Mouse (Mus musculus) mesoderm, embryonic 11.5 days (tissue): ENCODE results near the gene Anapc2.

ENCODE experiments used
- DNase-seq: peaks from one replicate; pipeline ENCODE4 v3.0.0-alpha.2; 2012; ENCODE audit warnings: low read depth, low spot score

The Anapc2 gene

DNA sequence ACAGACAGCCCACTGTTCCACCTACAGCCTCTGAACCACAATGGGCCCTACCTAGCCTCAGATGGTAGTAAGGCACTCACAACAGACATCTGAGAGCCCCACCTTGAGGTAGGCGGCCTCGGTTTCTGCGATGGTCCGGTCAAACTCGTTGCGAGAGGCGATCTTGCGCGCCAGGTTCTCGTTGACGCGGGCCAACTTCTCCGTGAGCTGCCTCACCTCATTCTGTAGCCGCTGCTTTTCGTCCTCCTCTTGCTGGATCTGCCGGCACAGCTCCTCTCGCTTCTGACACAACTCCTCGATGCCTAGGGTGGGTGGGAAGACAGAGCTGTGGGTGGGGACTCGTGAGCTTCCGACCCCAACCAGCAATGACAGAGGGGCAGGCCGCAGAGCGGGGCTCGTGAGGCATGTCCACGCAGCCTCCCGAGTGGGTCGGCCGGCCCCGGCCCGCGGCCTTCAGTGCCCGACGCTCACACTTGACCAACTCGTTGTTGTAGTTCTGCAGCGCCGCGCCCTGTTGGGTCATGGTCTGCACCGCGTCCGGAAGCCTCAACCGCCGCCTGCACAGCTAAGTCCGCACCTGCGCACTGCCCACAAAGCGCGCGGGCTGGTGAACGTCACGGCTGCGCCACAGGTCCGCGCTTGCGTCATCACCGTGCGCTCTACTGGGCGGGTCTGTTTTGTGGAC, at the start of gene Anapc2, which contains the start of gene Ssna1:
Gene Anapc2 (plus strand): TSS at position 652 of the 685 bp plus-strand sequence.
Gene Ssna1 (minus strand): TSS at position 612 of the 685 bp plus-strand sequence.
- peak; percentile 98 for DNase-seq

- DNase-seq = no peak
Observed at GRCm38 (mm10) chr2:25223681-25224491, 48.4 kb upstream of the Anapc2 start.

- DNase-seq = no peak
Observed at GRCm38 (mm10) chr2:25224492-25224765, 47.8 kb upstream of the Anapc2 start, which contains the start of gene Tubb4b. TSS of gene Tubb4b (minus strand) at chr2:25224702.

GRCm38 (mm10) chr2:25224766-25225752, 47.2 kb upstream of the Anapc2 start:
- DNase-seq = peak; percentile 99

DNA sequence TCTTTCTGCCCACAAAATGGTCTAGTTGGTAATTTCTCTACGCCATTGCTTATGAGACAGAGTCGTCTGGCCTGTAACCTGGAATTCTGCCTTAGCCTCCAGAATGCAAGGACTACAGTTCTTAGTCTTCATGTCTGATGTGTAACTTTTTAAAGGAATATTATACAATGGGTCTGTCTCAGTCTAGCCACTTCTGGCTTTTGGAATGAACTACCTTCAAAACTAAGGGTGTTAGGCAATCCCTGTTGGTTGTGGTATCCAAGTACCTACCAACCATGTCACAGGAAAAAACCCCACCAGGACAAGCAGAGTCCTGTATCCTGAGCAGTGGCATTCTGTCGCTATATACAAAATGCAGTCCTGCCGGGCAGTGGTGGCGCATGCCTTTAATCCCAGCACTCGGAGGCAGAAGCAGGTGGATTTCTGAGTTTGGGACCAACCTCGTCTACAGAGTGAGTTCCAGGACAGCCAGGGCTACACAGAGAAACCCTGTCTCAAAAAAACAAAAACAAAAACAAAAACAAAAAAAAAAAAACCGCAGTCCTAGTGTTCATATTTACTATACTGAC, 46.4 kb upstream of the Anapc2 start:
- DNase-seq = no peak

GRCm38 (mm10) chr2:25226864-25227263, 45.4 kb upstream of the Anapc2 start:
- no peak for DNase-seq

- no peak for DNase-seq
Observed at GRCm38 (mm10) chr2:25227406-25227805, 44.9 kb upstream of the Anapc2 start.

DNA sequence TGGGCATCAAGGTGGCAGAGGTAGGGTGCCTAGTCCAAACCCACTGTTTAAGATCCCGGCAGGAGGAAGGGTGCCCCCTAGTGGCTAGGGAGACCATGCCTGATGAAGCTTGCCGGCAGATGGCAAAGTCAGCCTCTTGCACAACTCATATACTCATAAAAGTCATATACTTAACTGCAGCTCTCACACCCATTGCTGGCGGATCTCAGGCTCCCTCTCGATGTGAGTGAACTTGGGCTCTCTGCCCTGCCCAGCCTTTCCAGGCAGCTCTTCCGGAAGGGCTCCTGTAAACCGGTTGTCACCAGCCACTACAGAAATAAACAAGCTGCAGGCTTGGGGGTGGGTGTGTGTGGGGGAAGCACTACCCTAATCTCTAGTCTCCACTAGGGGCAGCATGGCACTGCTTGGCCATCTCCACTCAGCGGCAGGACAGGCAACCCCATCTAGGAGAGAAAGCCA, 43.8 kb upstream of the Anapc2 start:
- peak; percentile 87 for DNase-seq

- no peak for DNase-seq
Observed at GRCm38 (mm10) chr2:25228995-25229530, 43.2 kb upstream of the Anapc2 start.

DNA sequence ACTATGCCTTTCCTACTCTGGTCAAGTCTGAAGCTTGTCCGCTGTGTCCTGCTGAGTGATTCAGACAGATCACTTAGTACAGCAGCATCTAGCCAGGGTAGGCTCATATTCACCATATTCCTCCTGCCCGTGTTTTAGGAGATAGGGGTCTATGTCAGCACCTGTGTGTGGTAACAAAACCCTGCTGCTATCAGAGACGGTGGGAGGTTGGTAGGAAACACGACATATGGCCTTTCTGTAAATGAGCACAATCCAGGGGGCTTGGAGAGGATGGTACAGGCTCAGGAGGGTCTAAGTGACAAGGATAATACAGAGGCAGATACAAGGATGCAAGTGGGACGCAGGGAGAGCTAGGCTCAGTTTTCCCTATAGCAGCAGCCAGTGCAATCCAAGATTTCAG, 42.7 kb upstream of the Anapc2 start:
- DNase-seq = no peak

GRCm38 (mm10) chr2:25230581-25230980, 41.7 kb upstream of the Anapc2 start:
- no peak for DNase-seq

DNA sequence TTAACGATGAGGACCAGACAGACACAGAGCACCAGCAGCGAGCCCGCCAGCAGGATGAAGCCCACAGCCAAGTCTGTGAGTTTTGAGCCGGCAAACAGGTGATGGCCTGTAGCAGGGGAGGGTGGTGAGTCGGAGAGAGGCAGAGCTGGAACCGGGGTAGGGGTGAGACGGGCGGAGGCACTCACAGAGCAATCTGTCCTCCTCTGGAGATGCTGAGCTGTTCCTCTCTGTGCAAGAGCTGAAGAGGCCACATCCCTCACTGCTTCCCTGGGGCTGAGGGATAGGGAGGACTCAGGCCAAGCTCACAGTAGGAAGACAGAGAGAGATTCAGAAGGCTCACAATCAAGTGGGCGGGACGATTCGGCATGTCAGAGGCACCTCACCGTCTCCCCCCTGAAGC, 41.2 kb upstream of the Anapc2 start:
- no peak for DNase-seq

GRCm38 (mm10) chr2:25233421-25233820, 38.9 kb upstream of the Anapc2 start:
- no peak for DNase-seq

GRCm38 (mm10) chr2:25234050-25234449, 38.2 kb upstream of the Anapc2 start, which contains the start of gene Slc34a3:
TSS of gene Slc34a3 (minus strand) at chr2:25234364.
- DNase-seq = no peak

GRCm38 (mm10) chr2:25234551-25235220, 37.6 kb upstream of the Anapc2 start:
- no peak for DNase-seq

DNA sequence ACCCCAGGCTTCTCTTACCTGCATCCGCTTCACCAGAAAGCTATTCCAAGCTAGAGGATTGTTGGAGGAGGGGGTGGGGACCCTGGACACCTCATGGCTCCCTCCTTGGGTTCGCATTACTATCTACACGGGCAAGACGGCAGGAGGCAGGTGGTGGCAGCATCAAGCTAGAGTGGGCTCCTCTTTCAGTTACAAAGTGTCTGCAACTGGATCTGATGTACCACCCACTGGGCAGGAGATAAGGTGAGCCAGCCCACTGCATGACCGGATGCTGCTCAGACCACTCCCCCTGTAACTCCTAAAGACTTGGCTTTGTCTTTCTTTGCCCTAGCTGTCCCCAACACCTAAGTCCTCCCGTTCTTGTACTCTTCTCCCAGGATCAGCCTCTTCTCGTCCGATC, 35.7 kb upstream of the Anapc2 start, which contains the start of gene Rnf224:
Gene Rnf224 (minus strand): TSS at position 174 of the 400 bp plus-strand sequence.
- DNase-seq = no peak

- no peak for DNase-seq
Observed at GRCm38 (mm10) chr2:25237522-25237921, 34.8 kb upstream of the Anapc2 start.

DNA sequence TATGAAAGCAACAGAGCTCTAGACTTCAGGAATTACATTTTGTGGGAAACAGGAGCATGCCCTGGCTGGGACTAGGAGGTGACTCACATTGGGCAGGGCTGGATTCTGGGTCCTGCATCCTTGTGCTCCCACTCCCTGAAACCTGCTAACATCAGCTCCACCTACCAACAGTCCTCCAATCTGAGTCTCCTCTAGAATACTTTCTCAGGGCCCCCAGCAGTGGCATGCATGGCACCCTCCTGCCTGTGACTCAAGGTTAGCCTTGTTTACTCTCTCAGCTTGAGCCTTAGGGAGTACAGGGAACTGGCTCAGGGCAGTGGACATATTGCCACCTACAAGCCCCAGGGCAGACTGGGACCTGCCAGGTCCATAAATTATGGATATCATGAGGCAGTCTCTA, 34.2 kb upstream of the Anapc2 start:
- DNase-seq = no peak

DNA sequence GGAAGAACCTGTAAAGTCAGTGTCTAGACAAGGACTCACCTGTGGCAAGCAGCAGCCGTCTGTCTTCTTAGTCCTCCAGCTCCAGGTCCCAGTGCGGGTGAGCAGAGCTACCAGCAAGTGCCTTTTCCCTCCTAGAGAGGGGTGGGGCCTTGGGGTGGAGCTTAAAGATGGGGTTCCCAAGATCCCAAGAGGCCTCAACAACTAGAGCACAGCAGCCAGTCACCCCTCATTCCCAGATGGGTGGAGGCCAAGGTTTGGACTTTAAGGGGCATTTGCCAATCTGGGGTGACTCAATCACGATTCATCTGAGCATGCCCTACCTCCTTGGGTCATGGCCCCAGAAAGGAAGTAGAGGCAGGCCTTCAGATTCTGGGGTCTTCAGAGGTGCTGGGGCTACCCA, 32.5 kb upstream of the Anapc2 start:
- DNase-seq = no peak

DNA sequence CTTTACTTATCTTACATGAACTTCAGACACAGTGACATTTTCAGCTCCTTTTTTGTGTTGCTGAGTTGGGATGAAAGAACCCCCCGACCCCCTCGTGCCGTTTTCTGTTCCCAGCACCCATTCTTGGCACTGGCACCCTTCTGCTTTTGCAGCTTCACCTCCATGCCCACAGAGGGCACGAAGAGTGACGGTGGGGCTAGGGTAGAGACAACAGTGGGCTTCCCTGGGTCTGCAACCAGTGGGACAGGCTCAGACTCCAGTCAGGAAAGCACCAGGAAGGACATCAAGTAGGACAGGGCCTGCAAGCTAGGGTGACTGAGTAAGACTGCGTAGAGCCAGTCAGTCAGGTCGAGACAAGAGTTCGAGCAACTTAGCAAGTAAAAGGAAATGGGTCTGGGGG, 32.0 kb upstream of the Anapc2 start:
- DNase-seq = no peak
